Mouse (Mus musculus) testis, adult 2 months (tissue): Measurements from ENCODE around the gene A130010J15Rik.

Source experiments
- CTCF ChIP-seq: fragments of 200-500 bp; IDR thresholded peaks from 2 replicates; pipeline ENCODE4 v1.5.1; 2012; ENCODE audit warnings: low read depth, mild to moderate bottlenecking, inconsistent platforms, low read length, moderate library complexity; ENCODE audit not compliant: control insufficient read depth, insufficient read depth, insufficient replicate concordance
- POLR2A ChIP-seq: fragments of 200-500 bp; IDR thresholded peaks from 2 replicates; pipeline ENCODE4 v1.6.1; 2012; ENCODE audit warnings: low read depth, mild to moderate bottlenecking, inconsistent platforms, low read length, moderate library complexity; ENCODE audit not compliant: control insufficient read depth

DNA sequence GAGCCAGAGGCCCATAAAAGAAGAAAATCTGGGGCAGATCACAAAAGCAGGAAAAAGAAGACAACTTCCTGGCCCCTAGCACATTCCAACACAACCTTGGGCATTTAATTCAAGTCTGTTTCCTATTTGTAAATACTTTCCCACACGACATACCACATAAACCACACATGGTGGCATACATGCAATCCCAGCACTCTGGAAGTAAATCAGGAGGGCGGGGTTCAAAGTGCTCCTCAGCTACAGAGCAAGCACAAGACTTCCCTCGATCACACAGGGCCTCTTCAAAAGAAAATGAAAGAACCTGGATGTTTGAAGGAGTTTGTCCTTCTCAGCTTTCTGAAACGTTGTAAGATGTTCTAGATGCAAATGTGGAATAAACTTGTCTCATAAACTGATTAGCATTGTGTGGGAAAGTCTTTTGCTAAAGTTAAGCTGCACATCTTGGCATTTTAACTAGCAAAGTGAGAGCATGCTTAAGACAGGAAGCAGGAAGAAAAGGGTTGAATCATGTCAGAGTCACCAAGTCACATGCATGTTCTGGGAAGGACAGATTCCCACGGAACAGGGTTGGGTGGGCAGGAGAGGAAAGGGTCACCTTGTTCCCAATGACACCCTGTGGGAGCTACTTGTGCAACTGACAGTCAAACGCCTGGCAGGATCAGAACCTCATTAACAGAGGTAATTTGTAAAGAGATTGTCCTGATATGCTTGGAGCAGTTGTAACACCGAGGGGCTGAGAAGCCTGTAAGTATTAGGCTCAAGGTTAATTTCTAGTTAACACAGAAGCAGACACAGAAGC lies 59.1 kb downstream of the A130010J15Rik start:
- TF ChIP-seq POLR2A, result no peak
- TF ChIP-seq CTCF, result no peak
